Mouse (Mus musculus) left cerebral cortex, adult 18-20 months (tissue): ENCODE data around the gene Mfap1a. TPM values are rescaled to one million over a fixed set of nuclear protein-coding genes. Genes with fewer than 3 reads are reported as not detected.
A peak's percentile ranks its signal among the peaks of the same experiment; 100 is the strongest.
"Not testable (repeated sequence)": the region's sequence is repeated elsewhere in the genome, so short reads cannot be mapped to it uniquely, and the experiment has no call there.

ENCODE experiments used
- DNase-seq, 2 experiments: peaks; one replicate each; pipeline ENCODE4 v3.0.0; 2021 to 2022; ENCODE audit warnings: low spot score in 2 of 2, mixed read lengths in 1 of 2
- total RNA-seq, 2 experiments: library from RNA; stranded (reverse); gene quantifications; 2 replicates each; pipeline ENCODE4 v1.2.3; 2021

Gene Mfap1a
- total RNA-seq, 2 experiments from 2014 or later, result 27.9 to 34.0 TPM

- DNase-seq, result no peak
These were observed 28.8 kb downstream of the Mfap1a start for GRCm38 (mm10) chr2:121477491-121478266.

- not testable (repeated sequence) for DNase-seq
These were observed 31.2 kb downstream of the Mfap1a start for GRCm38 (mm10) chr2:121475306-121475705.

GRCm38 (mm10) chr2:121474180-121474535 lies 32.3 kb downstream of the Mfap1a start:
- no peak for DNase-seq

- DNase-seq, result peak; percentile 75 to 86
These were observed 32.9 kb downstream of the Mfap1a start, which contains the start of gene Mfap1b for GRCm38 (mm10) chr2:121473301-121474179. TSS of gene Mfap1b (minus strand) at chr2:121474067.

- DNase-seq, result not testable (repeated sequence)
These were observed 33.7 kb downstream of the Mfap1a start for GRCm38 (mm10) chr2:121472783-121473182.

GRCm38 (mm10) chr2:121468982-121469381 lies 37.5 kb downstream of the Mfap1a start:
- DNase-seq, result not testable (repeated sequence)

GRCm38 (mm10) chr2:121460071-121460470 lies 46.4 kb downstream of the Mfap1a start:
- DNase-seq, result no peak

- peak; percentile 80 to 87 for DNase-seq
These were observed 49.5 kb downstream of the Mfap1a start, which contains the start of gene Serinc4 for GRCm38 (mm10) chr2:121456692-121457642. TSS of gene Serinc4 (minus strand) at chr2:121456781.

- no peak for DNase-seq
These were observed 50.9 kb downstream of the Mfap1a start for GRCm38 (mm10) chr2:121455534-121455933.

GRCm38 (mm10) chr2:121453917-121454316 lies 52.5 kb downstream of the Mfap1a start:
- DNase-seq, result no peak

GRCm38 (mm10) chr2:121452990-121453389 lies 53.5 kb downstream of the Mfap1a start, which contains the start of gene Hypk:
TSS of gene Hypk (plus strand) at chr2:121453290.
- no peak for DNase-seq

GRCm38 (mm10) chr2:121452361-121452760 lies 54.1 kb downstream of the Mfap1a start:
- DNase-seq, result no peak

- no peak for DNase-seq
These were observed 56.4 kb downstream of the Mfap1a start for GRCm38 (mm10) chr2:121450093-121450492.

GRCm38 (mm10) chr2:121449545-121450011 lies 56.9 kb downstream of the Mfap1a start:
- DNase-seq, result peak; percentile 25 to 53

- peak; percentile 96 to 99 for DNase-seq
These were observed 57.5 kb downstream of the Mfap1a start, which contains the start of gene Serf2 for GRCm38 (mm10) chr2:121448739-121449535. TSS of gene Serf2 (plus strand) at chr2:121449195.

- peak; percentile 29 to 36 for DNase-seq
These were observed 58.3 kb downstream of the Mfap1a start for GRCm38 (mm10) chr2:121448136-121448535.

GRCm38 (mm10) chr2:121447006-121447405 lies 59.5 kb downstream of the Mfap1a start:
- DNase-seq, result no peak

- DNase-seq, result no peak
These were observed 60.0 kb downstream of the Mfap1a start for GRCm38 (mm10) chr2:121446506-121446905.

- DNase-seq, result no peak
These were observed 61.3 kb downstream of the Mfap1a start for GRCm38 (mm10) chr2:121445117-121445516.

- no peak for DNase-seq
These were observed 62.3 kb downstream of the Mfap1a start, which contains the start of gene Ell3 for GRCm38 (mm10) chr2:121444178-121444577. TSS of gene Ell3 (minus strand) at chr2:121444278.
